Mouse (Mus musculus) MEL (cell line): ENCODE measurements around the gene Endou.
A peak's percentile ranks its signal among the peaks of the same experiment; 100 is the strongest.

Experiments used
- CTCF ChIP-seq, 3 experiments: IDR thresholded peaks in 2 of 3; conservative IDR thresholded peaks in 1 of 3; 2 replicates each; pipeline ENCODE4 v1.5.1; 2011 to 2012; ENCODE audit warnings: low read length in 3 of 3, low read depth in 2 of 3, mild to moderate bottlenecking in 2 of 3, improper control_type of control experiment in 1 of 3, inconsistent platforms in 1 of 3, mixed read lengths in 1 of 3, moderate library complexity in 1 of 3; ENCODE audit not compliant: control insufficient read depth in 1 of 3, insufficient read depth in 1 of 3, poor library complexity in 1 of 3, severe bottlenecking in 1 of 3
- EP300 ChIP-seq, 2 experiments: IDR thresholded peaks; 2 replicates each; pipeline ENCODE4 v1.6.1; 2011; ENCODE audit warnings: improper control_type of control experiment in 2 of 2, low read length in 2 of 2, low read depth in 1 of 2, mild to moderate bottlenecking in 1 of 2
- ETS1 ChIP-seq: IDR thresholded peaks from 2 replicates; pipeline ENCODE4 v1.6.1; 2012; ENCODE audit warnings: low read depth, mild to moderate bottlenecking, inconsistent platforms, low read length, improper control_type of control experiment, moderate library complexity
- HCFC1 ChIP-seq: IDR thresholded peaks from 2 replicates; pipeline ENCODE4 v1.6.1; 2012; ENCODE audit warnings: low read depth, mild to moderate bottlenecking, inconsistent platforms, low read length, improper control_type of control experiment, moderate library complexity
- KAT2A ChIP-seq: conservative IDR thresholded peaks from 2 replicates; pipeline ENCODE4 v1.6.1; 2012; ENCODE audit warnings: low read depth, low read length, improper control_type of control experiment, inconsistent platforms
- MAX ChIP-seq: IDR thresholded peaks from 2 replicates; pipeline ENCODE4 v1.6.1; 2011; ENCODE audit warnings: low read length, improper control_type of control experiment
- MXI1 ChIP-seq: IDR thresholded peaks from 2 replicates; pipeline ENCODE4 v1.6.1; 2011; ENCODE audit warnings: mild to moderate bottlenecking, low read depth, low read length, improper control_type of control experiment
- NELFE ChIP-seq: IDR thresholded peaks from 2 replicates; pipeline ENCODE4 v1.6.1; 2011; ENCODE audit warnings: low read depth, low read length, improper control_type of control experiment
- NRF1 ChIP-seq: IDR thresholded peaks from 2 replicates; pipeline ENCODE4 v1.6.1; 2014; ENCODE audit warnings: low read depth, mild to moderate bottlenecking, inconsistent platforms, low read length, improper control_type of control experiment, moderate library complexity; ENCODE audit not compliant: poor library complexity, insufficient read depth, severe bottlenecking
- POLR2A ChIP-seq, 2 experiments: IDR thresholded peaks; 2 replicates each; pipeline ENCODE4 v1.6.1; 2011 to 2012; ENCODE audit warnings: low read length in 2 of 2, mild to moderate bottlenecking in 2 of 2, control low read depth in 1 of 2, improper control_type of control experiment in 1 of 2, low read depth in 1 of 2, moderate library complexity in 1 of 2; ENCODE audit not compliant: control insufficient read depth in 1 of 2, insufficient read depth in 1 of 2, poor library complexity in 1 of 2
- TCF12 ChIP-seq: IDR thresholded peaks from 2 replicates; pipeline ENCODE4 v1.6.1; 2014; ENCODE audit warnings: low read depth, mild to moderate bottlenecking, inconsistent platforms, low read length, improper control_type of control experiment, moderate library complexity
- ZKSCAN1 ChIP-seq: IDR thresholded peaks from 2 replicates; pipeline ENCODE4 v1.6.1; 2012; ENCODE audit warnings: low read depth, mild to moderate bottlenecking, inconsistent platforms, low read length, improper control_type of control experiment, moderate library complexity

- TF ChIP-seq POLR2A (IDR thresholded peaks at IDR 0.05; ENCODE audit: control insufficient read depth in 1 of 2, insufficient read depth in 1 of 2, low read depth in 1 of 2, low read length in 2 of 2, poor library complexity in 1 of 2): no peak
- TF ChIP-seq EP300 (IDR thresholded peaks at IDR 0.05; ENCODE audit: low read depth in 1 of 2, low read length in 2 of 2): no peak
- no peak for TF ChIP-seq HCFC1
- no peak for TF ChIP-seq MAX
- no peak for TF ChIP-seq NELFE
- peak; percentile 97 to 99 (median 98) for TF ChIP-seq CTCF (IDR thresholded peaks at IDR 0.05 in 2 of 3, conservative IDR thresholded peaks at IDR 0.05 in 1 of 3; ENCODE audit: control insufficient read depth in 1 of 3, insufficient read depth in 1 of 3, low read depth in 2 of 3, low read length in 3 of 3, poor library complexity in 1 of 3, severe bottlenecking in 1 of 3)
- TF ChIP-seq TCF12: no peak
- TF ChIP-seq ZKSCAN1: no peak
- no peak for TF ChIP-seq MXI1
- no peak for TF ChIP-seq ETS1
- no peak for TF ChIP-seq KAT2A
- TF ChIP-seq NRF1: no peak
Measured at GRCm38 (mm10) chr15:97776514-97776913, 45.4 kb upstream of the Endou start.
